Mouse (Mus musculus): Measurements from ENCODE around the gene B430305J03Rik.

DNA sequence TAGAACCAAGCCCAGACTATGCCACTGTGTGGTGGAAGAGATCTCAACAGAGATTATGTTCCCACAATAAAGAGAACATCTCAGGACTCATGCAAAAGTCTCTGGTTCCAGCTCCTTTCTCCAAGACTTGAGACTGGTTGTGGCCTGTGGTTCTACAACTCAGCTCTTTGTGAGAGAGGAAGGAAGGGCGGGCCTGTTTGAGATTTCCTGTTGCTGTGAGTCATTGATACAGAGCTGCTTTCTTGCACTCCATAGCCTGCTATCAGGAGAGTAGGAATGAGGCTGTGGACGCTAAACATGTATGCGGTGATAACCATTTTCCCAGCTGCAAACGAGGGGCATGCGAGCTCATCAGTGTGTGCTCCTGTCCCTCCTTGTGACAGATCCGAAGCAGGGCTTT lies 43.9 kb upstream of the B430305J03Rik start:
- TF ChIP-seq CTCF (IDR thresholded peaks at IDR 0.05), result no peak
- no peak for TF ChIP-seq POLR2A (IDR thresholded peaks at IDR 0.05; ENCODE audit: insufficient read depth, low read depth, low read length)
- no peak for TF ChIP-seq EP300 (IDR thresholded peaks at IDR 0.05; ENCODE audit: insufficient read depth, low read depth, low read length)

Data from heart, adult 2 months (tissue).